Mouse (Mus musculus): ENCODE results near the gene Hoxd13.

Hoxd13 gene

GRCm38 (mm10) chr2:74703720-74704392 is 35.7 kb downstream of the Hoxd13 start:
- intact Hi-C loops (cut with DNase I), result loop anchor here (2.0 to 5.0 kb wide), 4 partner anchors 258 to 883 kb away; no protein-coding TSS in a partner anchor

DNA sequence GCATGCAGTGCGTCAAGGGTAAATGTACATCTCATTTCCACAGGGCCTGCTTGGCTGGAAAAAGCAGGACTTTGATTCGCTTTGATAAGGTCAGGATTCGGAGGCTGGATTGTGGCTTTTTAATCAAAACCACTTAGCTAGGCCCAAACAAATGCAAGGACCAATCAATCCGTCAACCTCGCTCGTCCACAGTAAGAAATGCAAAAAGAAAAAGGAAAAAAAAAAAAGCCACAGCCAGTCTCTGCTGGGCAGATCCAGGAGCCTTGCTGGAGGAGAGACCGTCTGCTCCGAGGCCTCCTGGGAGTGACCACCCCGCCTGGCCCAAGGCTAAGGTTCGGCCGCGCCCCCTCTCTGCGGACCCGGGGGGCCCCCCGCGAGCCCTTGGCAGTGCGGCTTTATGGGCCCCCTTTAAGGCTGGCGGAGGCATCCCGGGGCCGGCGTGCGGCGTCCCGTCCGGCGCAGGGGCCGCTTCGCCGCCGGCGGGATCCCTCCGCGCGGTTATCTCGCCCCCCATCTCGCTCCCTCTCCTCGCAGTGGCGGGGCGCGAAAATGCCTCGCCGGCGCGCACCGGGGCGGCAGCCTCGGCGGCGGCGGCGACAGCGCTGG is 36.4 kb downstream of the Hoxd13 start, which contains the start of gene Hoxd8:
Gene Hoxd8 (plus strand): TSS at position 223 of the 606 bp plus-strand sequence.
- intact Hi-C loops (cut with DNase I), result loop anchor here (2.0 to 5.0 kb wide), 4 partner anchors 258 to 883 kb away; no protein-coding TSS in a partner anchor

GRCm38 (mm10) chr2:74704999-74705466 is 36.9 kb downstream of the Hoxd13 start:
- intact Hi-C loops (cut with DNase I), result loop anchor here (2.0 to 5.0 kb wide), 4 partner anchors 257 to 882 kb away; no protein-coding TSS in a partner anchor

GRCm38 (mm10) chr2:74705467-74706089 is 37.5 kb downstream of the Hoxd13 start:
- intact Hi-C loops (cut with DNase I), result loop anchor here (2.0 kb wide), 1 partner anchor 433 kb away; no protein-coding TSS in a partner anchor

- intact Hi-C loops (cut with DNase I), result no loop called here
These were observed 38.4 kb downstream of the Hoxd13 start for GRCm38 (mm10) chr2:74706393-74706960.

DNA sequence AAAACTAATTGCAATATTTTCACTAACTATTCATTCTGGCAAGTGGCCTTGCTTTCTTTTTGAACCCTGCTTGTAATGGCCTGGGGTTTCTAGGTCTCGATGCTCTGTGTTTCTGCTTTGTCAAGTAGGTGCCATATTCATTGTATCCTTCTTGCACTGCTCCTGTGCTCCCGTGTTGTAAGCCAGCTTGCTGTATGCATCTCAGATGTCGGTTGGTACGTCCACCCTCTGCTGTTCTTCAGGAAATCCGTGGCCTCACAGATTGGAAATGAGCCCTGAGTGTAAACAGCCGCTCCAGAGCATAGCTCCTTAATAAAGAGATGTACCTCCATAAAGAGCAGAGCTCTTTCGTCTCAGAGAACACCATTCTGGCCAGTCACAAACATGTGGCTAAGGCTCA is 39.5 kb downstream of the Hoxd13 start:
- intact Hi-C loops (cut with DNase I), result no loop called here

DNA sequence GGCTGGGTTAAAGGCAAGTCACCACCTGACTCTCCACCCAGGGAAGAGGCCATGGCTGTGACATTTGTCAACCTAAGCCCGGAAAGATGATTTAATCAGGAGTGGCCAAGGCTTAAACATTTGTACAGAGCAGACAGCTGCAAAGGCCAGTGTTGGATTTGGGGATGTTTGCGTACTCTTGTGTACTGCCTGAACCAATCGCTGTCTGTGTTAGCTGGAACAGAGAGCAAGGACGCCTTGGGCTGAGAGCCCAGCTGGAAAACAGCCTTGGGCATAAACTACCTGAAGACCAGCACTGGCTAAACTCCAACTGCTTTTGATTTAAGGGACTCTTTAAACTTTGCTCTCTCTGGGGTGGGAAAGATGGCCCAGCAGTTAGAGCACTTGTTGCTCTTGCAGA is 40.6 kb downstream of the Hoxd13 start:
- intact Hi-C loops (cut with DNase I), result no loop called here

DNA sequence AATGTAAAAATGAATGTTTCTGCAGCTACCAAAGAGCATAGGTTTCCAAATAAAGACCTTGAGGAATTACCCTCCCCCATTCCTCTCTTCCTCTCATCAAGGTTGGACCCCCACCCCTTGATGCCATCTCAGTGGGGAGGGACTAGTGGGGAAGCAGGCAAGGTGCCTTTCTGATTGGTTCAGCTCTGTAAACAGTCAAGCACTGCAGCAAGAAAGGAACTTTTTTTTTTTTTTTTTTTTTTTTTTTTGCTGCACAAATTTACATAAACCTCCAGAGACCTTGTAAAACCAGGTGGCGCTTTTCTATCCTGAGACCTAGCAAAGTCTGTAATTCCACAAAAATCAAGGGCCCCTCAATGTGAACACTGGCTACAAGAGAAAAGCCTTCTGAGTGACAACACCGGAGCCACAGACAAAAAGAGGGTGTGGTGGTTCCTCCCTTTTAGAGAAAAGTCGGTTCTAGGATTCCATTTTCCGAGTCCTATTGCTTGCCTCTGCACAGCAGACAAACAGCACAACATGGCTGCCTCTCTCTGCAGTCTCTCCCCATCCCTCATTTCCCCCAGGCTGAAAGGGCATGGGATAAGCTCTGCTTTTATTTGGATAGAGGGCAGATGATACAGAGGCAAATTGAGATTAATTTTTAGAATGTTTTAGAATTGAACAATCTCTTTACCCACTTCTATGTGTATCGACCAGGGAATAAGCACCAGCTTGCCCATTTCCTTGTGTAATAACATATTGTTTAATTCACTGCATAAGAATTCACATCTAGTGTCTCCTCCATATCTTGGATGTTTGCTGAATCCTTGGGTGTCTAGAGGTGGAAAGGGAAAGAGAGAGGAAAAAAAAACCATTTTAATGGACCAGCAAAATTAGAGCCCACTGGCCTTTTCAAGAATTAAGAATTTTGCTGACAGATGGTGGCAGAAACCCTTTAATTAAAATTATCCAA is 41.6 kb downstream of the Hoxd13 start:
- intact Hi-C loops (cut with DNase I), result loop anchor here (10.0 kb wide), 1 partner anchor 115 kb away; the partner anchor contains the start of gene Mtx2

GRCm38 (mm10) chr2:74710929-74711543 is 42.9 kb downstream of the Hoxd13 start:
- intact Hi-C loops (cut with DNase I), result loop anchor here (10.0 kb wide), 1 partner anchor 114 kb away; the partner anchor contains the start of gene Mtx2

- intact Hi-C loops (cut with DNase I), result loop anchor here (10.0 kb wide), 1 partner anchor 113 kb away; the partner anchor contains the start of gene Mtx2
These were observed 43.9 kb downstream of the Hoxd13 start, which contains the start of the genes Hoxd3 and Hoxd4 for GRCm38 (mm10) chr2:74711721-74712621. Gene Hoxd3 (plus strand): TSS chr2:74711927. Gene Hoxd4 (plus strand): TSS chr2:74711929.

GRCm38 (mm10) chr2:74713239-74714150 is 45.4 kb downstream of the Hoxd13 start:
- intact Hi-C loops (cut with DNase I), result loop anchor here (10.0 kb wide), 1 partner anchor 111 kb away; the partner anchor contains the start of gene Mtx2

GRCm38 (mm10) chr2:74714156-74714789 is 46.2 kb downstream of the Hoxd13 start:
- intact Hi-C loops (cut with DNase I), result loop anchor here (10.0 kb wide), 1 partner anchor 111 kb away; the partner anchor contains the start of gene Mtx2

GRCm38 (mm10) chr2:74714881-74715280 is 46.8 kb downstream of the Hoxd13 start:
- intact Hi-C loops (cut with DNase I), result loop anchor here (1.0 to 10.0 kb wide), 3 partner anchors 110 to 422 kb away; partner anchors contain the start of gene Mtx2

- intact Hi-C loops (cut with DNase I), result loop anchor here (1.0 to 10.0 kb wide), 4 partner anchors 109 to 422 kb away; partner anchors contain the start of gene Mtx2
These were observed 47.6 kb downstream of the Hoxd13 start for GRCm38 (mm10) chr2:74715504-74716241.

DNA sequence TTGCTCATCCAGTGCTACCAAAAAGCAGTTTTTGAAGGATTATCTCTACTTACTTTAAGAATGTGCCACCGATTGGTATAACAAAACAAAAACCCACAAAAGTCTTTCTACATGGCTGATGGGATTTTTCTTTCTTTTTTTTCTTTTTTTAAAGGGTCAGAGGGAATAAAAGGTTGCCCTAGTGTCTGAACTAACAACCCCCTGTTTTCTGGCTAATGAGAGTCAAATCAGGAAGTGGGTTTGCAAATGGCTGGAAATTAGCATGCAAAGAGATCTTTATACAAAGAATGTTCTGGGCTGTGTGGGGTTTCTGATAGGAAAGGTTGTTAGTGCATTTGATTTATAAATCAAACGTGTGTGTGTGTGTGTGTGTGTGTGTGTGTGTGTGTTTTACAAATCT is 52.3 kb downstream of the Hoxd13 start:
- intact Hi-C loops (cut with DNase I), result no loop called here

DNA sequence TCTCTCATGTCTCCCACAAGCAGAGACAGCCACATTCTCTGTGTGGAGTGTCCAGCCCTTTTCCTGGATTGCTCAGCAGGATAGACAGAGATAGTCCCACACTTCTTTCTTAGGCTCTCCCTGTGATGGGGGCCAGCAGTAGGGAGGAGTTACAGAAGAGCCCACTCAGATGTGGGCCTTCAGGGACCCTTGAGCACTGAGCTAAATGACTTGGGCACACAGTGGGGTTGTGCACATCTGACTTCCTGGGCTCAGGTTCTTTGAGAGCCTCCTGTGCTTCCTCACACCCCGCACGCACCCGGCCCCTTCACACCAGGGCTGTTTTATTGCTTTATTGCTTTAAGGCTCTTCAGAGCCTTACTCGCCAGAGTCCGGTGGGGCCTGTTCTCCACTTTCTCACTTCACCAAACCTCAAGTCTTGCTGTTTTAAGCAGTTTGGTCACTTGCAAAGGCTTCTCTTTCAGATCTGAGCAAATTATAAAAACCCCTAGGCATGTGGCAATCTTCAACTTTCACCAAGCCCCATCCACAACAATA is 52.9 kb downstream of the Hoxd13 start:
- intact Hi-C loops (cut with DNase I), result no loop called here

All from adrenal gland (tissue).